Mouse (Mus musculus) embryonic facial prominence, embryonic 10.5 days (tissue): ENCODE measurements around the gene Cep152. TPM values are rescaled to one million over a fixed set of nuclear protein-coding genes. Genes with fewer than 3 reads are reported as not detected.

Experiments
- DNase-seq: peaks from one replicate; pipeline ENCODE4 v3.0.0-alpha.2; 2017; ENCODE audit warnings: low spot score
- H3K27ac ChIP-seq: fragments of 300-500 bp; sonication (generic); replicated peaks from 2 replicates; pipeline ENCODE4 v1.5.1; 2016; ENCODE audit warnings: mild to moderate bottlenecking
- H3K27me3 ChIP-seq: fragments of 300-500 bp; sonication (generic); replicated peaks from 2 replicates; pipeline ENCODE4 v1.6.1; 2016; ENCODE audit warnings: low read depth, mild to moderate bottlenecking; ENCODE audit not compliant: poor library complexity, severe bottlenecking
- H3K36me3 ChIP-seq: fragments of 300-500 bp; sonication (generic); replicated peaks from 2 replicates; pipeline ENCODE4 v1.6.1; 2016; ENCODE audit warnings: mild to moderate bottlenecking, moderate library complexity
- H3K4me1 ChIP-seq: fragments of 300-500 bp; sonication (generic); 2 replicates; pipeline ENCODE4 v1.6.1; 2016
- H3K4me3 ChIP-seq: fragments of 300-500 bp; sonication (generic); 2 replicates; pipeline ENCODE4 v1.5.1; 2016; ENCODE audit warnings: mild to moderate bottlenecking, moderate library complexity
- H3K9me3 ChIP-seq: fragments of 300-500 bp; sonication (generic); 2 replicates; pipeline ENCODE4 v1.6.1; 2016; ENCODE audit warnings: mild to moderate bottlenecking
- WGBS: fragments of 180-500 bp; shearing (Covaris S2); methylation state at CpG from one replicate; pipeline ENCODE4 v1.1.7; 2016; 5-methylcytosine and 5-hydroxymethylcytosine counted together
- polyA plus RNA-seq: library from polyadenylated mRNA; unstranded; fragments of >200 nt; fragmentation: Nextera tagmentation; extraction: Ambion mirVana; gene quantifications from 2 replicates; pipeline ENCODE4 v1.2.1, GENCODE M21; 2016

Cep152 gene
- polyA plus RNA-seq = 11.5 and 12.4 TPM in 2 replicates

DNA sequence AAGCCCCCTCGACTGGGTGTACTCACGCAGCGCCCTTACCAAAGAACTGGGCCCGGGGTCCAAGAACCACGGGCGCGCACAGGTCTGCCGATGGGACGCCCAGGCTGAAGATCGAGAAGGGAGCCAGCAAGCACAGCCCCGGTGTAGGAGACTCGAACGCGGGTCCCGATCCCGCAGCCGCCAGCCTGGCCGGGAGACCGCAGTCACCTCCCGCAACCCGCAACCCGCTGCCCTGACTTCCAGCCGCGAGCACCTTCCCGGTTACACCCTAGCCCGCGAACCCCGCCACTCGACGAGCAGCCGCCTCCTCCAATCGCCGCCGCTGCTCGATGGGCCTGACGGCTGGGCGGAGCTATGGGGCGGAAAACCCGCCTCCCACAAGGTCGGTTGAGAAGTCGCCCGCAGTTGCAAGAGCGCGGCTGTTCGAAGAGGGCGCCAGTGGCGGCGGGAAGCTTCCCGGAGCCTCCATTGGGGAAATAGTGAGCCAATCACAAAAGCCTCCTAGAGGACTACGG is at the start of gene Cep152:
Gene Cep152 (minus strand): TSS at position 277 of the 515 bp plus-strand sequence.
- no peaks in the 10 kb centered on the region for H3K9me3 ChIP-seq
- no peaks in the 10 kb centered on the region for H3K27me3 ChIP-seq
- WGBS = under 1% methylated on average over 50 of the region's 50 CpGs
- H3K4me1 ChIP-seq = peaks cover 38% of the 10 kb centered on the region
- H3K27ac ChIP-seq = peak within 1 kb of the TSS; percentile 85
- H3K36me3 ChIP-seq = peaks cover 8% of the 10 kb centered on the region
- DNase-seq = peak; percentile 98
- peak within 1 kb of the TSS; percentile 77 for H3K4me3 ChIP-seq

DNA sequence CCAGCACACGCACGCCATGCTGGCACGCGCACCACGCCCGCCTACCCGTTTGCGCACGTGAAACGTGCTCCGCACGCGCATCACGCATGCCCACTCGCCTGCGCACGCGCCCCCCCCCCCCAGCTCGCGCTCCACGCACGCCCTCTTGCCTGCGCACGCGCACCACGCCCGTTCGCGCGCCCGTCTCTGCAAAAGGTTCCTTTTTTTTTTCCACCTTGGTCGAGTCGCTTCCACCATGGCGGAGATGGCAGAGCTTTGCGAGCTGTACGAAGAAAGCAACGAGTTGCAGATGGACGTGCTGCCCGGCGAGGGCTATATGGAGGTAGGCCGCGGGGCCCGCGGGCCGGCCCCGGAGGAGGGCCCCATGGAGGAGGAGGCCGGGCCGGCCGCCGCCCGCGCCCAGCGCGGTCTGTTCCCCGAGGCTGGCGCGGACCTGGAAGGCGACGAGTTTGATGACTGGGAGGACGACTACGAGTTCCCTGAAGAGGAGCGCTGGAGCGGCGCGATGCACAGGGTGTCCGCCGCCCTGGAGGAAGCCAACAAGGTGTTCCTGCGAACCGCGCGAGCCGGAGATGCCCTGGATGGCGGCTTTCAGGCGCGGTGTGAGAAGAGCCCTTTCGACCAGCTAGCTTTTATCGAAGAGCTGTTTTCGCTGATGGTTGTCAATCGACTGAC is 48.2 kb upstream of the Cep152 start, which contains the start of gene Eid1:
Gene Eid1 (plus strand): TSS at position 139 of the 675 bp plus-strand sequence.
- Histone ChIP-seq H3K27me3 (no peaks in the 10 kb centered on the region), H3K4me3 (peak within 1 kb of the TSS; percentile 87), H3K27ac (peak within 1 kb of the TSS; percentile 96), H3K9me3 (no peaks in the 10 kb centered on the region), H3K4me1 (peaks cover 19% of the 10 kb centered on the region), H3K36me3 (no peaks in the 10 kb centered on the region)
- peak; percentile 90 for DNase-seq
- under 1% methylated on average over 79 of the region's 79 CpGs for WGBS

DNA sequence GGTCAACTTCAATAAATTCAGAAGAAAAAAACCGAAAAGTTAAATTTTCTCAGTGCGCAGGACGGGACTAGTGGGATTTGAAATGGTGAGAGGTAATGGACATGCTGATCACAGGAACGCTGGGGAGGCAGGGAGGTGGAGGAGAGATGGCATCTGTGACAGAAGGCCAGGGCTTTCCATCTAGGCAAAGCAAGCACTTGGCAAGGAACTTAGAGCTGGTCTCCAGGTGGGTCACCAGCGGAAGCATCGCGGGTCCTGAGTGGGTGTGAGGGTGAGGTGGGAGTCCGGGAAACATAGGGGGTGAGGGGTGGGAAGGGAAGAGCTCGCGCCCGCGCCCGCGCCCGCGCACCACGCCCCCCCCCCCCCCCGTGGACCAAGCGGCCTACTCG is 47.6 kb upstream of the Cep152 start:
- Histone ChIP-seq H3K4me3 (peak overlapping the region; percentile 87), H3K9me3 (no peaks in the 10 kb centered on the region), H3K4me1 (peaks cover 19% of the 10 kb centered on the region), H3K27ac (peak overlapping the region; percentile 96), H3K27me3 (no peaks in the 10 kb centered on the region), H3K36me3 (no peaks in the 10 kb centered on the region)
- WGBS = 15% methylated on average over 17 of the region's 20 CpGs
- no peak for DNase-seq

DNA sequence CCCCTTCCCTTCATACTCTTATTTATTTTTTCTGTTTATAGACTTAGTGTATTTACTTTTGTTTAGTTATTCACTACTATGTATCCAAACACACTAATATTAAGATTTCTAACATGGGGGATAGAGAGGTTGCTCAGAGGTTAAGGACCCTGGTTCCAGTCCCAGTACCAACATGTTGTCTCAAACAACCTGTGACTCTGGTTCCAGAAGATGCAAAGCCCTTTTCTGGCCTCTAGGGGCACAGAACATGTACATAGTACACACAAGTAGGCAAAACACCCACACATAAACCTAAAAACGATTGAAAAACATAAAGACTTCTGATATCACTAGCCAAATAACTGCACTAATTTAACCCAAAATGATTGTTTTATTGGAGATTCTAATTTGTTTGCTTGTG is 45.9 kb upstream of the Cep152 start:
- WGBS = 70% methylated on average over 1 of the region's 1 CpGs
- peaks cover 19% of the 10 kb centered on the region for H3K4me1 ChIP-seq
- H3K4me3 ChIP-seq = no peak overlapping the region
- no peak overlapping the region for H3K27ac ChIP-seq
- H3K36me3 ChIP-seq = no peaks in the 10 kb centered on the region
- H3K9me3 ChIP-seq = no peaks in the 10 kb centered on the region
- no peaks in the 10 kb centered on the region for H3K27me3 ChIP-seq
- no peak for DNase-seq

DNA sequence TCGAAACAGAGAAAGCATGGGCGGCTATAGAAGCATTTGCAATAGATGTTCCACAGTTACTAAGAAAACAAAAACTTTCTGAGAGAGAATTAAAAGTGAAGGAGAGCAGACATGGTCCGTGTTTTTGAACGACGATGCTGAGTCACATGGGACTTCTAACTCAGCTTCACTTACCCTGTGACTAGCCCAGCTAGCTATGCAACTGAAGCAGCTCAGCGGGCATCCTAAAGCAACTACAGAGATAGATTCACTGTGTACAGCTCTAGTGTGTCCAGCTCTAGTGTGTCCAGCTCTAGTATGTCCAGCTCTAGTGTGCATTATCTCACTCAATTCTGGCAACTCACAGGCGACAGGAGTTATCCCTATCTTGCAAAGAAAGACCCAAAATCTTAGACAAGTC is 42.8 kb upstream of the Cep152 start:
- Histone ChIP-seq H3K4me1 (peaks cover 3% of the 10 kb centered on the region; the same call in 1 of the 2 replicates), H3K9me3 (no peaks in the 10 kb centered on the region), H3K27me3 (no peaks in the 10 kb centered on the region), H3K27ac (no peak overlapping the region), H3K36me3 (no peaks in the 10 kb centered on the region), H3K4me3 (no peak overlapping the region)
- no peak for DNase-seq
- WGBS = 90% methylated on average over 7 of the region's 7 CpGs

DNA sequence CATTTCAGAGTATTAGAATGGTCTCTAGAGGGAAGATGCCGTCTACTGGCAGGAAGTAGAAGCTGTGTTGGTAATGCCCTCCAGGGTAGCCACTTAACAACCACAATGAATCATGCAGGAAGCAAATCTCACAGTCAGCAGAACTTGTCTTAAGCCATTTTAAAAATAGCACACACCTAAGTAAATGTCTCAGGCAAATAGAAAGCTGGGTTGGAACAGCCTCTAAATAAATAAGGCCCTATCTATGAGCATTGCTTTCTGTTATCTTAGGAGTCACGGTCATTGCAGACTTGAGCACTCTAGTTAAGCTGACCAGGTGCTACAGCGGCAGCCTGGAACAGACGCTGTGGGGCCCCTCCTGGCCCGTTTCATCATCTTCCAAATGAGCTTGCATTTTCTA is 42.3 kb upstream of the Cep152 start:
- no peak overlapping the region for H3K4me3 ChIP-seq
- no peaks in the 10 kb centered on the region for H3K27me3 ChIP-seq
- 68% methylated on average over 5 of the region's 5 CpGs for WGBS

DNA sequence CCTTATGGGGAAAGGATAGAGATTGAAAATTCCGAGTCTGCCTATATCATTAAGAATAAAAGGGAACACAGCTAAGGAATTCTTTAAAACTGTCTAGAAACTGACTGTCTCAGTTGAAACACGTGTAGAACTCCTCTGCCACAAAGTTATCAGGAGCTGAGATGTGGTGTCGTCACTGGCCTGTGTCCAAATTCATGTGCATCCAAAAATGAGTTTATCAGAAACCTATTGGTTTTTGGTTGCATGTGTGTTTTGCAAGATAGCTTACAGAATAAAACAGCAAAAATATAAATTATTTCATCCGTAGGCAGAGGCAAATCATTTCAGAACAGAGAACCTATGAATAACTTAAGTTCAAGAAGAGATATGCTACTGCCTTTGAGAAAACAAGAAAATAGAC is 41.8 kb upstream of the Cep152 start:
- Histone ChIP-seq H3K27ac (no peak overlapping the region), H3K27me3 (no peaks in the 10 kb centered on the region), H3K9me3 (no peaks in the 10 kb centered on the region), H3K4me3 (no peak overlapping the region), H3K4me1 (no peaks in the 10 kb centered on the region), H3K36me3 (no peaks in the 10 kb centered on the region)
- no peak for DNase-seq
- 85% methylated on average over 4 of the region's 4 CpGs for WGBS

More for the DNA sequence above, 42.3 kb upstream of the Cep152 start:
- no peak for DNase-seq
- H3K9me3 ChIP-seq = no peaks in the 10 kb centered on the region
- no peaks in the 10 kb centered on the region for H3K4me1 ChIP-seq
- no peak overlapping the region for H3K27ac ChIP-seq
- H3K36me3 ChIP-seq = no peaks in the 10 kb centered on the region

DNA sequence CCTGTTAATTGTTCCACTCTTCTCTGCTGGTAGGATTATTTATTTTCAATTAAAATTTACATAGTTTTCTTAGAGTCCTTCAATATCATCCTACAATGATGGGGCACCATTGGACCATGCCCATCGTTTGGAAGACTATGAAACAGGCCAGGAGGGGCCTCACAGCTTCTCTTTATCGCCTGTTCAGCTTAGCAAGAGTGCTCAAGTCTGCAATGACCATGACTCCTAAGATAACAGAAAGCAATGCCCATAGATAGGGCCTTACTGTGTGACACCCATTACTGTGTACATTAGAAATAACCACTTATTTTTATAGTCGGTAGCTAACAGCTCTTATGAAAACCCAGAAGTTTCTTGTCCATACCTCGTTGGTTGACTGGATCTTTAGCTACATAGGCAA is 41.0 kb upstream of the Cep152 start:
- Histone ChIP-seq H3K27me3 (peaks cover 2% of the 10 kb centered on the region; the same call in 1 of the 2 replicates), H3K4me1 (peaks cover 5% of the 10 kb centered on the region), H3K27ac (no peak overlapping the region), H3K4me3 (no peak overlapping the region), H3K9me3 (no peaks in the 10 kb centered on the region), H3K36me3 (no peaks in the 10 kb centered on the region)
- WGBS = 87% methylated on average over 4 of the region's 4 CpGs
- no peak for DNase-seq

DNA sequence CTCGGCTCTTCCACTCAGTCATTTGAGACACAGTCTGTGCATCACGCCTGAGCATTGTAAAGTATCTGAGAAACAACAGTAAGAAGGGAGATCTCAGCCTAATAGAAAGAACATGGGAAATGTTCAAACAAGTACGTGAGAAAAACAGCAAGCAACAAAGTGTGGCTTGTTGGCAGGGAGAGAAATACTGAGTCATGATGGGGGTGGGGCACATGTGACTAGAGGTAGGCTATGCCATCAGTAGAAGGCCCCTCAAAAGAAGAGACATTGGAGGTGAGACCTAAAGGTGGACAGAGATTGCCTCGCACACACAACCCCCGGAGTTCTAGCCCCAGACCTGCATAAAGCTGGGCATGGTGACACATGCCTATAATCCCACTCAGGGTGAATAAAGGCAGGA is 40.3 kb upstream of the Cep152 start:
- WGBS = 87% methylated on average over 5 of the region's 5 CpGs
- no peak for DNase-seq

DNA sequence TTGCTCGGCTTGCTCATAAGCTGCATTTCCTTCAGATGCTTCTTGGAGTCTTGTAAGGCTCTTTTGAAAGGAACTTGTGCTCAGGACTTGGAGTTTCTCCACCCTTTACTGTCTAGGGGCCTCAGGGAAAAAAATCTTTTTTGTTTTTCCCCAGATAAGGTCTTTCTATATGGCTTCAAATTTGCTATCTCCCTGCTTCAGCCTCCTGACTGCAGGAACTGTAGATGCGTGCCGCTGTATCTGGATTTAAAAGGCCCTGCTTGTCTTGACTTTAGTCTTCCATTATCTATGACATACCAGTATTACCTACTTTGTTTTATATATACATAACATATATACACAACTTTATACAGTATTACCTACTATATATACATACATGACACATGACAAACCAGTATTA is 37.6 kb upstream of the Cep152 start:
- no peaks in the 10 kb centered on the region for H3K9me3 ChIP-seq
- DNase-seq = no peak
- peaks cover 14% of the 10 kb centered on the region for H3K4me1 ChIP-seq
- no peaks in the 10 kb centered on the region for H3K36me3 ChIP-seq
- WGBS = 90% methylated on average over 3 of the region's 3 CpGs
- no peak overlapping the region for H3K4me3 ChIP-seq
- no peak overlapping the region for H3K27ac ChIP-seq
- peaks cover 7% of the 10 kb centered on the region; the same call in 1 of the 2 replicates for H3K27me3 ChIP-seq

More for the DNA sequence above, 40.3 kb upstream of the Cep152 start:
- Histone ChIP-seq H3K27me3 (peaks cover 7% of the 10 kb centered on the region; the same call in 1 of the 2 replicates), H3K4me3 (no peak overlapping the region), H3K4me1 (peaks cover 12% of the 10 kb centered on the region), H3K27ac (no peak overlapping the region), H3K36me3 (no peaks in the 10 kb centered on the region), H3K9me3 (no peaks in the 10 kb centered on the region)

DNA sequence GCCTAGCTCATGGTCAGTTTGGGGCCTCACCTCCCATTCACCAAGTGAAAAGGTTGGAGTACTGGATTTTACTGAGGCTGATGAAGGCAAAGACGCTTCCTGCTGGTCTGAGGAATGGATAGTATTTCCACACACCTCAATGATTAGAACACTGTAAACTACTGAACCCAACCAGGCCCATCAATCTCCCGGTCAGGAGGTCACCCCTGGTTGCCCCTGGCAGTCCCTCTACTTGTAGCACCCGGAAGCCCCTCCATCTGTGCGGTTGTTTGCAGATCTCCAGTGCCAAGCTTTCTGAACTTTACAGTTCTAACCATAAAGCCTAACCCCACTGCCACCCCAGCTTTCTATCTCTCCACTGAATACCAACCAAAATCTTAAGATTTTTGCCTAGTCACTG is 36.2 kb upstream of the Cep152 start:
- Histone ChIP-seq H3K4me1 (peaks cover 14% of the 10 kb centered on the region), H3K36me3 (no peaks in the 10 kb centered on the region), H3K9me3 (no peaks in the 10 kb centered on the region), H3K27me3 (peaks cover 7% of the 10 kb centered on the region; the same call in 1 of the 2 replicates), H3K27ac (peak overlapping the region; percentile 67), H3K4me3 (peak overlapping the region; percentile 47)
- 56% methylated on average over 4 of the region's 4 CpGs for WGBS
- DNase-seq = no peak

DNA sequence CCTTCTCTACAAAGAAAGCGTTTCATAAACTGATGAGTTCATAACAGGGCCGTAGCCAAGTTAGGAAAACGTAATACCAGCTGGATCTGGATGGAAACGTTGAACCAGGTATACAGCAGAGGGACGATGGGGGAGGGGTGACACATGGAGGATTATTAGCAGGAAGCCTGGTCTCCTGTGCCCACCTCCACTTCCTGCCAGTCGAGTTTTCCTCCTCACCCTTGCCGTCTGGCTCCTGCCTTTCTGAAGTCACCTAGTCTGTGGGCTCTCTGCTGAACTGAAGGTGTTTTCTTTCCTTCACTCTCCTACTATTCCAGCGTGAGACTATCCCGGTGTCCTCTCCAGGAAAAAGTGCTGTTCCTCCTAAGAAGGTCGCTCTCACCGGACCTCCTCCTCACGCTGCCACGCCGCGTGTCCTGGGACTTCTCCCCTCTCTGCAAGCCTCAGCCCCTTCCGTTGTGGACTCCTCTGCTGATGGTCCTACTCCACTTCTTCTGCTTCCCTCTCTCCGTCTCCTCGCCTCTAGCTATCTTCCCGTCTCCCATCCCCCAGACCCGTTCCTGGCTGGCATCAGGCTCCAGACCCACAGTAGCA is 35.7 kb upstream of the Cep152 start:
- Histone ChIP-seq H3K27me3 (peaks cover 7% of the 10 kb centered on the region; the same call in 1 of the 2 replicates), H3K27ac (peak overlapping the region; percentile 67), H3K9me3 (no peaks in the 10 kb centered on the region), H3K4me1 (peaks cover 14% of the 10 kb centered on the region), H3K4me3 (peak overlapping the region; percentile 47), H3K36me3 (no peaks in the 10 kb centered on the region)
- 36% methylated on average over 20 of the region's 20 CpGs for WGBS
- DNase-seq = peak; percentile 51
